Mouse (Mus musculus): ENCODE results near the gene Hnrnpab.

- no peak for TF ChIP-seq CTCF (IDR thresholded peaks at IDR 0.05; ENCODE audit: low read depth, low read length)
- no peak for TF ChIP-seq POLR2A (IDR thresholded peaks at IDR 0.05; ENCODE audit: extremely low read depth, insufficient read depth, low read length)
These were observed 12.8 kb downstream of the Hnrnpab start for GRCm38 (mm10) chr11:51593849-51594248.
